Mouse (Mus musculus) C2C12 (cell line): ENCODE data around the gene Tdrd7. TPM values are rescaled to one million over a fixed set of nuclear protein-coding genes. Genes with fewer than 3 reads are reported as not detected.

Experiments
- H3K27me3 ChIP-seq: one replicate; pipeline ENCODE4 v1.6.1; 2011; ENCODE audit not compliant: control insufficient read depth, insufficient read depth, insufficient read length
- H3K36me3 ChIP-seq: one replicate; pipeline ENCODE4 v1.6.1; 2011; ENCODE audit not compliant: control insufficient read depth, insufficient read depth
- H3K4me3 ChIP-seq: one replicate; pipeline ENCODE4 v1.5.1; 2011; ENCODE audit warnings: mild to moderate bottlenecking, control low read depth; ENCODE audit not compliant: poor library complexity, insufficient read depth, severe bottlenecking
- H3K79me2 ChIP-seq: one replicate; pipeline ENCODE4 v1.6.1; 2011; ENCODE audit not compliant: control insufficient read depth, insufficient read depth
- H3K79me3 ChIP-seq: one replicate; pipeline ENCODE4 v1.6.1; 2011; ENCODE audit warnings: low read depth, control low read depth
- H3ac ChIP-seq: one replicate; pipeline ENCODE3; 2011; ENCODE audit warnings: low read depth; ENCODE audit not compliant: control insufficient read depth, insufficient read length
- CEBPB ChIP-seq: IDR thresholded peaks from one replicate; pipeline ENCODE4 v1.6.1; 2011; ENCODE audit warnings: low read depth, mild to moderate bottlenecking, control low read depth, moderate library complexity
- CTCF ChIP-seq: IDR thresholded peaks from one replicate; pipeline ENCODE4 v1.5.1; 2011; ENCODE audit not compliant: control insufficient read depth, insufficient read depth, insufficient read length
- FOSL1 ChIP-seq: IDR thresholded peaks from one replicate; pipeline ENCODE4 v1.8.0; 2011; ENCODE audit warnings: mild to moderate bottlenecking, low read length; ENCODE audit not compliant: poor library complexity, insufficient read depth, severe bottlenecking
- MAX ChIP-seq: IDR thresholded peaks from one replicate; pipeline ENCODE4 v1.6.1; 2011; ENCODE audit warnings: mild to moderate bottlenecking, control low read depth
- MYOD1 ChIP-seq: IDR thresholded peaks from one replicate; pipeline ENCODE4 v1.6.1; 2011; ENCODE audit warnings: low read depth; ENCODE audit not compliant: control insufficient read depth, insufficient read length
- MYOG ChIP-seq: IDR thresholded peaks from one replicate; pipeline ENCODE4 v1.6.1; 2011; ENCODE audit not compliant: control insufficient read depth, insufficient read length; ENCODE audit errors: extremely low read depth
- USF1 ChIP-seq: IDR thresholded peaks from one replicate; pipeline ENCODE4 v1.6.1; 2011; ENCODE audit warnings: low read depth, mild to moderate bottlenecking, control low read depth, moderate library complexity
- polyA plus RNA-seq: library from polyadenylated mRNA; unstranded; fragments of >200 nt; fragmentation: generic; extraction: Trizol; gene quantifications from one replicate; pipeline ENCODE4 v1.2.1, GENCODE M21; 2012; ENCODE audit warnings: missing spikeins

Tdrd7 gene
- polyA plus RNA-seq, 1 experiment: 18.0 TPM

GRCm38 (mm10) chr4:46073736-46074135, 108.6 kb downstream of the Tdrd7 start:
- Histone ChIP-seq H3K36me3 (no peaks in the 10 kb centered on the region), H3K79me3 (no peaks in the 10 kb centered on the region), H3K4me3 (no peak overlapping the region), H3K27me3 (no peaks in the 10 kb centered on the region), H3K79me2 (no peaks in the 10 kb centered on the region), H3ac (no peak overlapping the region)
- TF ChIP-seq CTCF: no peak
- no peak for TF ChIP-seq FOSL1
- no peak for TF ChIP-seq USF1
- TF ChIP-seq CEBPB: no peak
- TF ChIP-seq MYOD1: no peak
- no peak for TF ChIP-seq MYOG
- no peak for TF ChIP-seq MAX

GRCm38 (mm10) chr4:46075664-46076063, 110.5 kb downstream of the Tdrd7 start:
- Histone ChIP-seq H3ac (no peak overlapping the region), H3K79me2 (no peaks in the 10 kb centered on the region), H3K27me3 (no peaks in the 10 kb centered on the region), H3K4me3 (no peak overlapping the region), H3K79me3 (no peaks in the 10 kb centered on the region), H3K36me3 (no peaks in the 10 kb centered on the region)
- TF ChIP-seq CEBPB (no peak), CTCF (no peak), MAX (no peak), USF1 (no peak), MYOD1 (no peak), FOSL1 (no peak), MYOG (no peak)

GRCm38 (mm10) chr4:46076892-46077291, 111.8 kb downstream of the Tdrd7 start:
- TF ChIP-seq MYOD1 (no peak), CTCF (no peak), MAX (no peak), MYOG (no peak), FOSL1 (no peak), USF1 (no peak), CEBPB (no peak)

GRCm38 (mm10) chr4:46080261-46080660, 115.1 kb downstream of the Tdrd7 start:
- no peaks in the 10 kb centered on the region for H3K79me2 ChIP-seq
- H3K79me3 ChIP-seq: no peaks in the 10 kb centered on the region
- H3ac ChIP-seq: no peak overlapping the region
- H3K27me3 ChIP-seq: no peaks in the 10 kb centered on the region
- TF ChIP-seq CTCF (no peak), MYOG (no peak), MAX (no peak), FOSL1 (no peak)
- no peaks in the 10 kb centered on the region for H3K36me3 ChIP-seq
- H3K4me3 ChIP-seq: no peak overlapping the region

More at GRCm38 (mm10) chr4:46076892-46077291, 111.8 kb downstream of the Tdrd7 start:
- Histone ChIP-seq H3K27me3 (no peaks in the 10 kb centered on the region), H3K36me3 (no peaks in the 10 kb centered on the region), H3K4me3 (no peak overlapping the region), H3K79me2 (no peaks in the 10 kb centered on the region), H3ac (no peak overlapping the region), H3K79me3 (no peaks in the 10 kb centered on the region)

GRCm38 (mm10) chr4:46082555-46082954, 117.4 kb downstream of the Tdrd7 start:
- H3K79me3 ChIP-seq: no peaks in the 10 kb centered on the region
- no peaks in the 10 kb centered on the region for H3K27me3 ChIP-seq
- no peak overlapping the region for H3K4me3 ChIP-seq
- H3K79me2 ChIP-seq: no peaks in the 10 kb centered on the region
- no peaks in the 10 kb centered on the region for H3K36me3 ChIP-seq
- H3ac ChIP-seq: no peak overlapping the region
- TF ChIP-seq MAX: no peak
- no peak for TF ChIP-seq CEBPB
- no peak for TF ChIP-seq MYOD1
- TF ChIP-seq USF1: no peak
- TF ChIP-seq FOSL1: no peak
- no peak for TF ChIP-seq MYOG
- no peak for TF ChIP-seq CTCF

Other genes starting within 250 kb of the Tdrd7 start
- not detected for gene Aldh1b1, start 166.3 kb upstream of the Tdrd7 start, polyA plus RNA-seq
- gene Igfbpl1, start 138.4 kb upstream of the Tdrd7 start, polyA plus RNA-seq: not detected
- gene Stra6l, start 116.7 kb upstream of the Tdrd7 start, polyA plus RNA-seq: not detected
- 0.08 TPM for gene Ccdc180, start 75.0 kb upstream of the Tdrd7 start, polyA plus RNA-seq
- 0.34 TPM for gene Tmod1, start 73.6 kb downstream of the Tdrd7 start, polyA plus RNA-seq
- 73.4 TPM for gene Ncbp1, start 173.3 kb downstream of the Tdrd7 start, polyA plus RNA-seq
- 15.5 TPM for gene Tstd2, start 173.4 kb downstream of the Tdrd7 start, polyA plus RNA-seq
- gene Xpa, start 231.0 kb downstream of the Tdrd7 start, polyA plus RNA-seq: 11.5 TPM